Mouse (Mus musculus): ENCODE data around the gene Dennd4b.
"Not testable (repeated sequence)": the region's sequence is repeated elsewhere in the genome, so short reads cannot be mapped to it uniquely, and the experiment has no call there.

DNA sequence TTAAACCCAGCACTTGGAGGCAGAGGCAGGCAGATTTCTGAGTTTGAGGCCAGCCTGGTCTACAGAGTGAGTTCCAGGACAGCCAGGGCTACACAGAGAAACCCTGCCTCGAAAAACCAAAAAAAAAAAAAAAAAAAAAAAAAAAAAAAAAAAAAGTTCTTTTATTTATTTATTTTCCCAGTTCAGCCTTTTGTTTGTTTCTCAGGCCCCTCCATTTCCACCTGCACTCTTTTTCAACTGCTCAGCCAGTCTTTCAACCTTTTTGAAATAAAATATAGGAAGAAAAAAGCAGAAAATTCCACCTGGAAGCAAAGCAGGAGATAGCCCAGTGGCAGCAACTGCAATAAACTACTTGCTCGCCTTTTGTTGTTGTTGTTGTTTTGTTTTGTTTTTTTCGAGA, 24.4 kb downstream of the Dennd4b start:
- TF ChIP-seq CTCF, POLR2A (IDR thresholded peaks at IDR 0.05; ENCODE audit: insufficient read depth, low read depth, low read length): not testable (repeated sequence)

All from olfactory bulb, adult 2 months (tissue).